Mouse (Mus musculus) ES-E14 (cell line): ENCODE measurements at regions not wholly inside any gene's neighbourhood (a gene's known extent, or its start where the extent isn't known, plus 50 kb on each side); places are given as distances from the start of the nearest gene placed in this dataset.

Source experiments
- DNase-seq: peaks from one replicate; pipeline ENCODE4 v3.0.0-alpha.2; 2013; ENCODE audit warnings: low read depth, low spot score
- H3K27ac ChIP-seq: 2 replicates; pipeline ENCODE4 v1.5.1; 2012; ENCODE audit warnings: low read depth, mild to moderate bottlenecking, low read length, moderate library complexity, mixed read lengths; ENCODE audit not compliant: poor library complexity, insufficient read depth, severe bottlenecking
- H3K36me3 ChIP-seq: 2 replicates; pipeline ENCODE4 v1.6.1; 2012; ENCODE audit warnings: mild to moderate bottlenecking, low read length, moderate library complexity, mixed read lengths; ENCODE audit not compliant: control insufficient read depth, poor library complexity, insufficient read depth, severe bottlenecking
- H3K4me1 ChIP-seq, 2 experiments: fragments of 150-350 bp in 1 of 2; sonication (generic) in 1 of 2; 2 replicates each; pipeline ENCODE4 v1.6.1; 2012; ENCODE audit warnings: low read length in 2 of 2, mild to moderate bottlenecking in 1 of 2, mixed read lengths in 1 of 2; ENCODE audit not compliant: control insufficient read depth in 2 of 2, insufficient read depth in 2 of 2, poor library complexity in 1 of 2
- H3K4me3 ChIP-seq, 2 experiments: fragments of 150-350 bp in 1 of 2; sonication (generic) in 1 of 2; 2 replicates each; pipeline ENCODE4 v1.5.1; 2012; ENCODE audit warnings: low read length in 2 of 2, low read depth in 1 of 2, mild to moderate bottlenecking in 1 of 2, mixed read lengths in 1 of 2; ENCODE audit not compliant: insufficient read depth in 1 of 2, poor library complexity in 1 of 2, severe bottlenecking in 1 of 2
- H3K9ac ChIP-seq: 2 replicates; pipeline ENCODE4 v1.6.1; 2012; ENCODE audit warnings: low read depth, mild to moderate bottlenecking, low read length, mixed read lengths; ENCODE audit not compliant: poor library complexity, insufficient read depth, severe bottlenecking
- H3K9me3 ChIP-seq: fragments of 150-350 bp; sonication (generic); 2 replicates; pipeline ENCODE4 v1.6.1; 2012; ENCODE audit warnings: low read depth, mild to moderate bottlenecking, low read length; ENCODE audit not compliant: control insufficient read depth, insufficient read depth
- CHD2 ChIP-seq: IDR thresholded peaks from 2 replicates; pipeline ENCODE4 v1.6.1; 2014; ENCODE audit warnings: mild to moderate bottlenecking, low read depth, low read length, inconsistent platforms
- HCFC1 ChIP-seq: IDR thresholded peaks from 2 replicates; pipeline ENCODE4 v1.6.1; 2012; ENCODE audit warnings: low read length, inconsistent platforms, borderline replicate concordance; ENCODE audit not compliant: insufficient read depth
- MAFK ChIP-seq: IDR thresholded peaks from 2 replicates; pipeline ENCODE4 v1.6.1; 2014; ENCODE audit warnings: mild to moderate bottlenecking, low read depth, low read length, inconsistent platforms; ENCODE audit not compliant: insufficient read depth
- ZC3H11A ChIP-seq: IDR thresholded peaks from 2 replicates; pipeline ENCODE4 v1.6.1; 2012; ENCODE audit warnings: low read depth, mild to moderate bottlenecking, inconsistent platforms, low read length, borderline replicate concordance
- ZNF384 ChIP-seq: IDR thresholded peaks from 2 replicates; pipeline ENCODE4 v1.6.1; 2012; ENCODE audit warnings: low read depth, low read length, inconsistent platforms
- in situ Hi-C, 2 experiments: fragments of 600-800 bp; cut with MboI; formaldehyde crosslinking; loops; one replicate each; pipeline ENCODE4 v1.15.1; 2025; ENCODE audit warnings: low sequenced_read_pairs in 2 of 2, inconsistent platforms in 1 of 2; ENCODE audit not compliant: unreplicated experiment in 2 of 2

DNA sequence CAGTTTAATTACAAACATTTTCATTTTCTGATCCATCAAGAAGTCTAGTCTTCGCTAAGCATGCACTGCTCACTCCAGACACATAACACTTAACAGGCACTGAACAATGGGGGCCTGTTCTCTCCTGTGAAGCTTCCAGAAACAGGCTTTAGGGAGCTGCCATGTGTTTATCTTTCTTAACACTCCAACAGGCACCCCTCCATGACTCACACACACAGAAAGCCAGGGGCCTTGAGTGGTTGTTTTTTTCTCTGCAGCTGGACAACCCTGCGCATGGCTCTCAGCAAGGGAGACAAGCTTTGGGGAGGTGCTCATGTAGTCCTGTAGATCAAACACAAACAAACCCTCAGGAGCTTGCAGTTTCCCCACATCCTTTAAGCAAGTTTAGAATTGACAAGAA lies 136.6 kb upstream of the Ccn2 start:
- in situ Hi-C loops: no loop called here
- no peak for TF ChIP-seq MAFK
- no peak for TF ChIP-seq HCFC1
- no peak for TF ChIP-seq CHD2
- no peak for TF ChIP-seq ZC3H11A
- no peak for TF ChIP-seq ZNF384
- no peaks in the 10 kb centered on the region for H3K4me1 ChIP-seq
- H3K36me3 ChIP-seq: no peaks in the 10 kb centered on the region
- DNase-seq: no peak
- H3K4me3 ChIP-seq: no peak overlapping the region
- H3K9ac ChIP-seq: no peak overlapping the region
- H3K27ac ChIP-seq: no peak overlapping the region
- H3K9me3 ChIP-seq: no peaks in the 10 kb centered on the region

DNA sequence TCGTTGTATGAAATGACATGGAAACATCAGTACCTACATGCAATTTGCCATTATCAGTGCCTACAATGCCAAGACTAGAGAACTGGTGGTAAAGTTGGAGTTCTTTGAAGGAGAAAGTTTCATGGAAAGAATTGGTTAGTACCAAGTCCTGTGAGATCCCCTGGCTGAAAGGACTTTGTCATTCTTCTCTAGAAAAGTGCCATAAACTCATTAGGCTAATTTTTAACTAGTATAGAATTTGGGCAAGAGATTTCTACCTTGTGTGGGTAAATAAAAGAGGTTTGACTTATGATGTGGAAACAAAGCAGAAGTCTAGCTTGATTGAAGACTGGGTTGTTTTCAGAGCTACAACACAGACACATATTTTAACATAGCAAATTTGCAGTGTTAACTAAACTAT lies 131.4 kb upstream of the Ccn2 start:
- no peak overlapping the region for H3K4me3 ChIP-seq
- H3K4me1 ChIP-seq: no peaks in the 10 kb centered on the region
- DNase-seq: no peak
- TF ChIP-seq MAFK (no peak), CHD2 (no peak), ZC3H11A (no peak), ZNF384 (no peak), HCFC1 (no peak)
- no peak overlapping the region for H3K27ac ChIP-seq
- in situ Hi-C loops: no loop called here
- no peaks in the 10 kb centered on the region for H3K36me3 ChIP-seq
- no peaks in the 10 kb centered on the region for H3K9me3 ChIP-seq
- no peak overlapping the region for H3K9ac ChIP-seq

DNA sequence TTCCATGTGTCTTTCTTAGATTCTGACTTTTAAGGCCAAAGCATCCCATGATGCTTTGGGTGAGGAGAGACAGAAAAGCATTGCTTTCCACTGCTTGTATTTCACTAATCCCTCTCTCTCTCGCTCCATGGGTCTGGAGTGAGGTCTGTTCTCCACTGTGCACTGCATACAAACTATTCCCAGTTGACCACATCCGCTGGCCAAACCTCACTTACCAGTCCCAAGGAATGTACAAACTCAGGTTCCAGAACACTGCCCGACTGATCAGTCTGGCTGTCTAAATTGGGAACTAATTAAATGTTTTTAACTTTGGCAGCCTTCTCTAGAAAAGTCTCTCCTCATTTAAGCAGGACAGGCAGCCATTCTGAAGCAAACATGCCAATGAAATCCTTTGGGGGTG lies 130.9 kb upstream of the Ccn2 start:
- in situ Hi-C loops: no loop called here
- Histone ChIP-seq H3K9ac (no peak overlapping the region), H3K9me3 (no peaks in the 10 kb centered on the region), H3K36me3 (no peaks in the 10 kb centered on the region), H3K4me3 (no peak overlapping the region), H3K4me1 (no peaks in the 10 kb centered on the region), H3K27ac (no peak overlapping the region)
- TF ChIP-seq ZNF384 (no peak), CHD2 (no peak), MAFK (no peak), ZC3H11A (no peak), HCFC1 (no peak)
- no peak for DNase-seq

DNA sequence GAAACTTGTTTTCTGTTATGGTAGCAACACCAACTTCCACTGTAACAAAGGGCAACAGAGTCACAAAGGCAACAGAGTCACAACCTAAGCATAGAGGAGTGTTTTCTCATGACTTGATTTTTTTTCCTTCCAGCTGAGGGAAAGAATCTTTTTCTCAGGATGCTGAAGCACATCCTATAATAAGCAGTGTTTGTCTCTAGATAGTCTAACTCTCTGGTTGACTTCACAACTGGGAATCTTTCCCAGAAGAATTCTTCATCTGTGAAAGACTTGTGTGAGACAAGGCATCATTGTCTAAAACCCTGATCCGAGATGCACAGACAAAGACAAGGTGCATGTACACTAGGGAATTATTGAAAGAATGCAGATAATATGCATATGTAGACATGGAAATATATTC lies 125.5 kb upstream of the Ccn2 start:
- H3K4me3 ChIP-seq: no peak overlapping the region
- in situ Hi-C loops: no loop called here
- no peak for TF ChIP-seq CHD2
- TF ChIP-seq ZNF384: no peak
- TF ChIP-seq MAFK: no peak
- no peak for TF ChIP-seq HCFC1
- TF ChIP-seq ZC3H11A: no peak
- H3K9me3 ChIP-seq: no peaks in the 10 kb centered on the region
- H3K9ac ChIP-seq: no peak overlapping the region
- H3K27ac ChIP-seq: no peak overlapping the region
- H3K36me3 ChIP-seq: no peaks in the 10 kb centered on the region
- H3K4me1 ChIP-seq: no peaks in the 10 kb centered on the region
- DNase-seq: no peak

DNA sequence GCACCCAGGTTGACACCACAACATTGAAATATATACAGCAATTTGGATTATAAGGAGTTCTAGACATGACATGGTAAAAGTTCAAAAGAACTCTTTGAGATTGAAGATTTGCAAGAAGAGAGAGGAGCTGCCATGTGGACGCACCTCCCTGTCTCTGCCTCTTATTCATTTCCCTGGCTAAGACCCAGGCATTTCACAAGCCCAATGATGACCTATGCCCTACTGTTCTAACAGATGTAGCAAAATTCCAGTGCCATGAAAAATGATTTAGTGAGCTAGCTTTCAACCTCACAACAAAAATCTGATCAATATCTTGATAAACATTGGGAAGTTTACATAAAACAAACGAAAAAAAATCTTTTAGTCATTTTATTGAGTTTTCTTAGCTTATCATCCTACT lies 123.7 kb upstream of the Ccn2 start:
- no peak overlapping the region for H3K9ac ChIP-seq
- TF ChIP-seq CHD2 (no peak), HCFC1 (no peak)
- H3K4me1 ChIP-seq: no peaks in the 10 kb centered on the region
- in situ Hi-C loops: no loop called here
- H3K4me3 ChIP-seq: no peak overlapping the region
- no peak for DNase-seq
- no peaks in the 10 kb centered on the region for H3K9me3 ChIP-seq
- no peak overlapping the region for H3K27ac ChIP-seq
- no peaks in the 10 kb centered on the region for H3K36me3 ChIP-seq
